Mouse (Mus musculus): ENCODE results near the gene Csn1s2b.

- TF ChIP-seq CTCF (IDR thresholded peaks at IDR 0.05; ENCODE audit: insufficient read depth, low read length) (no peak), POLR2A (IDR thresholded peaks at IDR 0.05; ENCODE audit: borderline replicate concordance, extremely low read depth, low read depth, low read length) (no peak)
Measured at GRCm38 (mm10) chr5:87764546-87764945, 43.3 kb upstream of the Csn1s2b start.

Data from lung, adult 2 months (tissue).